In the genomic region with DNA sequence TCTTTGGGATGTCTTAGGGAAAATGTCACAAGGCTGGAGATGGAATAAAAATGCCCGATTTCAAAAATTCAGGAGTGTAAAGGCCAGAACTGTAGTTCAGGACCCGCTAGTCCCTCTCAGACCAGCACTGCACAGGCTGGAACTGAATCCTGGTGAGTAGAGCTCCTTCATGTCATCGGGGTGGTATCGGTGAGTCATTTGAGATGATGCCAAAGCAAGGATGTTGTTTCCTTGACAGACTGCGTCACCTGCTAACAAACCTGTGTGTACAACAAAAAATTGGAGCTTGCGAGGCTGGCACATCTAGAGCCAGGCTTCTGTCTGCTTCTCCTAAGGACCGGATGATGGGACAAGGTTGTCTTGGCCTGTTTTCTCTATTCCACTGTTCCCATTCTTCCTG, we compare ENCODE assay signal across 8 mouse cellular contexts.
"Had no signal": no experiment of that assay in that cellular context is flagged by ENCODE, and none has a peak within 500 bp of the region (broad histone marks: within the 10 kb centered on the region; RNA-seq: fewer than 3 reads in every experiment).

No protein-coding gene starts in this region.

- H3K4me3 ChIP-seq: limb, embryonic 15.5 days; midbrain, embryonic 12.5 days; stomach, embryonic 15.5 days had no signal

- H3K36me3 ChIP-seq: stomach, embryonic 15.5 days had no signal

- H3K27me3 ChIP-seq: limb, embryonic 15.5 days; midbrain, embryonic 12.5 days; stomach, embryonic 15.5 days had no signal

- ATAC-seq: midbrain, embryonic 16.5 days had no signal

- H3K4me1 ChIP-seq: midbrain, embryonic 12.5 days; stomach, embryonic 15.5 days had no signal

- DNase-seq: right cerebral cortex, postnatal 14 days; thymus, adult 2 months; thymus, postnatal 25 days had no signal

- H3K9me3 ChIP-seq: limb, embryonic 15.5 days; midbrain, embryonic 12.5 days; stomach, embryonic 15.5 days had no signal

- H3K27ac ChIP-seq: liver, embryonic 14.5 days; midbrain, embryonic 12.5 days; stomach, embryonic 15.5 days had no signal
